Mouse (Mus musculus) CD4-positive, CD25-positive, alpha-beta regulatory T cell, adult 4 months (primary cell): Measurements from ENCODE around the gene Tead3. TPM values are rescaled to one million over a fixed set of nuclear protein-coding genes. Genes with fewer than 3 reads are reported as not detected.
A peak's percentile ranks its signal among the peaks of the same experiment; 100 is the strongest.

Experiments
- ATAC-seq: one replicate; pipeline ENCODE4 v1.8.0; 2017
- polyA plus RNA-seq, 2 experiments: library from polyadenylated mRNA; unstranded; fragments of 100-300 nt; shearing (Covaris generic); gene quantifications; one replicate each; pipeline ENCODE4 v1.2.1; 2017

The Tead3 gene
- not detected for polyA plus RNA-seq

DNA sequence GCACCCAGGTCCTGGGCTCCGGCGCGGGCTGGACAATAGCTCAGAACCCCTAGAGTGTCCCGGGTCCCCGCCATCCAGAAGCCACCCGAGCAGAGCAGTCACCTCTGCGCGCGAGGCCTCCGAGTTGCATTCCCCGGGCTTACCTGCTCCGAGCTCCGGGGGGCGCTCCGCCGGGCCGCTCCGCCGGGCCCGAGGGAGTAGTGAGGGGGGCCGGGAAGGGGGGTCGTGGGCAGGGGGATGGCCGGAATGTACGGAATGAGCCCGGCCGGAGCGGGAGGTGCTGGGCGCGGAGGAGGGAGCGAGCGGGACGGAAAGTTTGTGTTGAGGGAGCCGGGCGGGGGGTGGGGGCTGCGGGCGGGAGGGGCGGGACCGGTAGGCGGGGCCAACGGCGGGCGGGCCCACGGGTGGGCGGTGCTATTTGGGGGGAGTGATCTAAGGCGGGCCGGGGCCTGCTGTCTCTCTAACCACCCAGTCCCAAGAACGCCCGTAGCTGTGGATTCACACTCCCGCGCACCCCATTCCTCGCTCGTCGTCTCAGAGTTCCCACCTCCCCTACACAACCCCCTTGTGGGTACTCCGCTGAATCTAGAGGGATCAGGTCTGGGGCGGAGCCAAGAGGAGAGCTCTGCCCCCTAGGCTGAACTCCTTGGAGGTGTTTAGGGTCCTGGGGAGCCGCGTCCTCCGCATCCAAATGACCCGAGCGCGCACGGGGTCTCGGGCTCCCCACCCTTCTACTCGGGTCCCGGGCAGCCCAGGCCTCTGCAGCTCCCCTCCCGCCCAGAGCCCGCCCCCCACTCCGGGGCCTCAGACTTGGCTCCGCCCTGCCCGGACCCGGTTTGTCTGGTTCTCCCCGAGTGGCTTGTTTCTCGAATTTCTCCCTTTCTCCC lies at the start of gene Tead3:
Gene Tead3, minus strand, starts transcription at position 352 of the 887 bp plus-strand sequence.
- ATAC-seq: peak; percentile 61

DNA sequence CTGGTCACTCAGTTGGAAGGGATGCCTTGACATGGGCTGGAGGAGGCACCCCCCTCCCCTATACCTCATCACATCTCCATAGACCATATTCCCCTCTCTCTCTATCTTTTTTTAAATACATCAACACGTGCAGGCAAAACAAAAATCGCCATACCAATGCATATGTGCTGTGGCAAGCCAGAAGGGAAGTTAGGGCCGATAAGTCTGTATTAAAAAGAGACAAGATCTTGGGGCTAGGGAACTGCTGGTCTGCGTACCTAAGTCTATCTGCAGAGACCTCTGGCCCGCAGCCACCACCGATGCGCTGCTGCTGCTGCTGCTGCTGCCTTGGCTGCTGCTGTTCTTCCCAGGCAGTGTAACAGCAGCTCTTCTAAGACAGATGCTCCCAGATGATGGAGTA lies 44.4 kb upstream of the Tead3 start:
- ATAC-seq: no peak

DNA sequence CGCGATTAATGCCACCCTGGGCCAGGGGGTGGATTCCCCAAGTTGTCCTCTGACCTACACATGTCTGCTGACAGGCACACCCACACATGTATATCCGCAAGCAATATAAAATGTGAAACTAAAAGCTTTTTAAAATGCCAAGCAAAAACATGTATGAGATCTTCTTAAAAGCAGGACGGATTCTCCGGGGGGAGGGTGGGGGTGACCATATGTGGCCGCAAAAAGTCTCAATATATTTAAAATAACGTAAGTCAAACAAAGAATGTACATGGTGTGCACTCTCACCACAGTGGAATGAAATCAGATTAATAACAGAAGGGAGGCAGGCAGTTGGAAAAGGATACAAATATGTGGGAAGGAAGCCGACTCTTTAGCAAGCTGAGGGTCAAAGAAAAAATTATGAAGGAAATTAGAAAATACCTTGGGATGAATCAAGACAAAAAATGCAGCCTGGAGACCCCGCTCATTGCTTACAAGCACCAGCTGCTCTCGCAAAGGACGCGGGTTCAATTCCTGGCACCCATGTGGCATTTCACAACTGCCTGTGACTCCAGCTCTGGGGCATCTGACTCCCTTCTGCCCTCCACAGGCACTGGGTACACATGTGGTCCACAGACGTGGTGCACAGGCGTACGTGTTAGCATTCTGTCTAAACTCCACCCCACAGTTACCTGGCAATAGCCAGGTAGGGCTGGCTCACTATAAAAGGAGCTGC lies 43.6 kb upstream of the Tead3 start:
- ATAC-seq: no peak

DNA sequence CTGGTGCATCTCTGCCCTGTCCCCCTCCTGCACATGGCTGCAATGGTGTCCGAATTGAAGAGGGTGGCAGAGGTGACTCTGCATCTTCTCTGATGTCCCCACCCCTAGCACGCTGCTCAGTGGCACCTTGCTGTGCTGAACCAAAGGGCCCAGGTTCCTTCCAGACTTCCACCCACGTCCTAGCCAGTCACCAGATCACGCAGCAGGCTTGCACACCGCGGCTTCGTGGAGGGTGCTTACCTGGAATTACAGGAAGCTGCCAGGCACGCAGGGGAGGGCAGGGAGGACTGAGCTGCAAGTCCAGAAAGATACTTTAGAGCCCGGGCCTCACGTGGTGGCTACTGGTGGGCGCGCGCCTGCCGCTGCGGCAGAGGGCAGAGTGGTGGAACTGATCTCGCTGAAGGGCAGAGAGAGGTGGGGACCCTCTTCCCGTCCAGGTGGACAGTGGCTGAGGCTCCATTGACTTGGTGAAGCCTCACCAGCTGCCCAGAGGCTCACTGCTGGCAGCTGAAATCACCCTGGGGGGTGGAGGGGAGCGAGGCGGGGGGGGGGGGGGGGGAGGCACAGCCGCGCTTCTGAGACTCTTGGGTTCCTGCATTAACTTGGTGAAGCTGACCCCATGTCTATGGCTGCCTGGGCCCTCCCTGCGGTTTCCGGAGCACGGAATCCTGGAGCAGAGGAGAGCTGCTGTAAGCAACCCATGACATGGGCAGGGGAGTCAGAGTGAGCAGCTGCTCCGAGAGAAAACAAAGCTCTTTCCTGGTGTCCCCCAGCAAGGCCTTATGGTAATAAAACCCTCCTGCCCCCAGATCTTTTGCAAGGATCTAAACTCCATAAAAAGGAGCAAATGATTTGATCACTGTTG lies 41.2 kb upstream of the Tead3 start:
- no peak for ATAC-seq

DNA sequence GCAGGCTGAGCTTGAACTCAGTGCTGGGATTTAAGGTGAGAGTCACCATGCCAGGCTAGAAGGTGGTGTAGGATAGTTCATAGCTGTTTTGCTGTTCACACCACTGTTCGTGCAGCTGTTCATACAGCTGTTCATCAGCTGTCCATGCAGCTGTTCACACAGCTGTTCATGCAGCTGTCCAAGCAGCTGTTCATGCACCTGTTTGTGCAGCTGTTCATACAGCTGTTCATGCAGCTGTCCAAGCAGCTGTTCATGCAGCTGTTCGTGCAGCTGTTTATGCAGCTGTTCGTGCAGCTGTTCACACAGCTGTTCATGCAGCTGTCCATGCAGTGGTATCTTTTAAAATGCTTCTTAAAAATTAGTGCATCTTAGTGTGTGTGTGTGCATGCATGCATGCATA lies 37.9 kb upstream of the Tead3 start:
- no peak for ATAC-seq

DNA sequence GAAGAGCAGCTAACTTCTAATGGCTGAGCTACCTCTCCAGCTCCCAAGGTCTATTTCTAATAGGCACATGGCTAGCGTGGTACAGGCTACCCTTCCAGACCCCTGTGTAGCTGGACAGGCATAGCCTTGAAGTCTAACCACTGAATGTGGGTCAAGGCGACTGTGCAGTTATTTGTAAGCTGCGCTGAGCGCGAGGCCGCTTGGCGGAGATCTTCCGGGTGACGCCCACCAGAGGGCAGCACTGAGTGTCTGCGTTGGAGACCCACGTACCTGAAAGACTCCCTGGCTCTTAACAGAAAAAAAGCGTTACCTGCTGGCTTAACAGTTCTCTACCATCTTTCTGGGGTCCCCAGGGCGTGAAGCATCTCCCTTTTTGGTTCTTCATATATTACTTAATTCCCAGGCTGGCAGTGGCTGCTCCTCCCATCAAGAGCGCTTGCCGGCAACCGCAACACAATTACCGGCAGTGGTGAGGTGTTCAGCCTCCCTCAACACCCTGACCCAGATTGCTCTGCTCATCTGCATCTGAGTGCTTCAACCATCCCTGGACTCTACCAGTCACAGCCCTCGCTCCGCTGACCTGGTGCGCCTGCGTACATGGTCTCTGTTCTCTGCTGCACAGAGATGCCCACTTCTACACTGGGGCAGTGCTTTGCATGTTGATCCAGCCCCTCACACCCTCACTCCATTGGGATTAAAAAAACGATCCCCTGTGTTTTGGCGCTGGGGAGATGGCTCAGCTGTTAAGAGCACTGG lies 35.7 kb upstream of the Tead3 start:
- ATAC-seq: peak; percentile 29

DNA sequence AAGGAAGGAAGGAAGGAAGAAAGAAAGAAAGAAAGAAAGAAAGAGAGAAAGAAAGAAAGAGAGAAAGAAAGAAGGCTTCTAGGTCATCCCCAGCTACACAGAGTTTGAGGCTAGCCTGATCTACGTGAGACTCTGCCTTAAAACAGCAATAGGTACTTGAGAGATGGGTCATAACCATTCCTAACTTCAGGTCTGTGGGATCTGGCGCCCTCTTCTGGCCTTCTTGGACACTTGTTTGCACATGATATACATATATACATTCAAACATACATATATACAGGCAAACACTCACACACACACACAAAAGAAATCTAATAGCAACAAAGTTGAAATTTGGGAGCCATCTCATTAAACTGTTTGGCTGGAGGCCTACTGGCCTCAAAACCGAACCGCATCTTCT lies 33.7 kb upstream of the Tead3 start:
- no peak for ATAC-seq

DNA sequence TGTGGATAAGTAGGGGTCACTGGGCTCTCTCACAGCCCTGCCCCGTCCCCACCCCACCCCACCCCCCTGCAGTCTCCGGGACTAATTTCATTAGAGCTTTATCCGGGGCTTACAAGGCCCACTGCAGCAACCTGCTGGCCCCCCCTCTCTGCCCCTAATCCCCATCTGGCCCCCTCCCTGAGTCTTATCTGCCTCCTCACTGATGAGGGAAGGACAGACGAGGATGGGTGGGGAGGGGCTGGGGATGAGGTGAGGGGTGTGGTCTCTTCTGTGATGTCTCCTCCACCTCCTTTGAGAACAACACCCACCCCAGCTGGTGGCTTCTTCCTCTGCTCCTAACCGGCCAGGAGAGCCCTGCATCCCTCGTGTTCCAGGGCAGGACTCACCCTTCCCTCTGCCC lies 29.6 kb upstream of the Tead3 start:
- no peak for ATAC-seq

DNA sequence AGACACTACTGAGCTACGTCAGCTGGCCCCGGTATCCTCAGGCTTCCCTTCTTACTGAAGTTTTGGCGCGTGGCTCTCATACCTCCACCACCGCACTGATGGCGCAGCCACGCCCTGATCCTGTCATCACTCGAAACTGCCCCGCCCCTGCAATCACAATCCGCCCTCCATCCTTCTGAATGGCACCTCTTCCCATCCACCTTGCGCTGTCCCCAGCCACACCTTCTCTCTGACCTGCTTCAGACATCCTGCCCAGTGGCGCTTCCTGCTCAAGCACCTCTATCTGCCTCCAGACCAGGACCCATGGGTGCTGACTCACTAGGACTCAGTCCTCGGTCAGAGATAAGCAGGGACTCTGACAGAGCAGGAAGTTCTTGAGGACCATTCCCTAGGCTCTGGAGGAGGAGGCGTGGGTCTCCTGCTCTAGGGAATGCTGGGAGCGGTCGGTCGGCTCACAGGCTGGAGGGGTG lies 25.0 kb upstream of the Tead3 start:
- peak; percentile 54 for ATAC-seq

DNA sequence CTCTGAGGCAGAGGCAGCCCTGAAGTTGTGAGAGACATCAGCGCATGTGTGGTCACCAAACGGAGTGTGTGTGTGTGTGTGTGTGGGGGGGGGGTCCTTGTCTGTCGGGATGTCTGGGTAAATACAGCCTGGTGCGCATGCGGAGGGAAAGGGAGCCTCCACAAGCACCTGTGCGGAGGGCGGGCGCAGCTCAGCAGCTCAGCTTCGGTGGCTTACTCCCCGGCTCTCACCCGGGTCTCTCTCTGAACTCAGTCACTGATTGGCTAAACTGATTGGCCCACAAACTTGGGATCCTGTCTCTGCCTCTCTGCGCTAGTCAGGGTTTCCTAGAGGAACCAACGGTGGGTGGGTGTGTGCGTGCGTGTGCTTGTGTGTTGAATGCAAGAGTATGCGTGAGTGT lies 23.9 kb upstream of the Tead3 start:
- ATAC-seq: no peak

DNA sequence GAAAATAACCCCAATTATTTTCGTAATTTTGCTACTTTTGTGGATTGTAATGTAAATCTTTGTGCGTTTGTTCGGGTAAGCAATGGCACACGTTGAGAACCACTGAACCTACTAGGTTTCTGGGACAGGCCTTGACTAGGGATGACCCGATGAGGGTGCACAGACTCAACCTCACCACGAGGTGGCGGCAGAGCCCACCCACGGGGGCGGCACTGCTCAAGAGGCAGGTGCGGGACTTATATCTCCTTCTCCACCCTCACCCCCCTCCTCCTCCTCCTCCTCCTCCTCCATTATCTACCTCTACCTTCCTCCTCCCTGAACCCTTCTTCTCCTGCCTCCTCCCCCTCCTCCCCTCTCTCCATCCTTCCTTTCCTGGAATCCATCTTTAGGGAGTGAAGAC lies 23.2 kb upstream of the Tead3 start:
- ATAC-seq: peak; percentile 45

DNA sequence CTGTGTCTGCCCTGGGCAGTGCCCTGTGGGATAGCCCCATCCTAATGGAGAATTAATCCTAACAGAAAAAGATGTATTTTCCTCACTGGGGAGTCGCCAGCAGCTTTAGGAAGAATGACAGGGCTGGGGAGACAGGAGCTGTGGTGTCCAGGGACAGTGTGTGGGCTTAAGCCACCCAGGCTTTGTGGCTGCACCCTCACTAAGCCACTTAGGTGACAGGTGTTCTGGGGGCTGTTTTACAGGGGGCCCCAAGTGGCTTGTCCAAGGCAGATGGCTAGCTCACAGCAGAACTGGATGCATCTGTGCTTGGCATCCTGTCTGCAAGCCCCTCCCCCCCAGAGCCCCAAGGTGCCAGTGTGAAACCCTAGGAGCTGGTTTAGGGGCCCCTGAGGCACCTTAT lies 21.3 kb upstream of the Tead3 start:
- ATAC-seq: no peak

DNA sequence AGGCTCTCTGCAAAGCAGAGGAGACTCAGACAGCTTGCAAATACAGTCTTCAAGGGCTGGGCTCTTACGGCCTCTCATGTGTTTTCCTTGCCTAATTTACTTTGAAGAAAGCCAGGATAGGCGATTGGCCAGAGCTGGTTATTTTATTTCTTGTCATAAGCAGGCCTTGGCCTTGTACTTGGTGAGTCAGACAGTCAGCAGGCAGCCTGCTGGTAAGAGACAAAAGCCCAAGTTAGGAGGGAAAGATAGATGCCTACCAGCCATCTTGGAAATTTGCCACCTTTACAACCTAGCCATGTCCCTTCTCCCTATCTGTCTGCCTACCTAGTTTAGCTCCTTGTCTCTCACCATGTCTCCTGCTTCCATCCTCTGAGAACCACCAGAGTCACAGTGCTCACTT lies 20.7 kb upstream of the Tead3 start:
- no peak for ATAC-seq

DNA sequence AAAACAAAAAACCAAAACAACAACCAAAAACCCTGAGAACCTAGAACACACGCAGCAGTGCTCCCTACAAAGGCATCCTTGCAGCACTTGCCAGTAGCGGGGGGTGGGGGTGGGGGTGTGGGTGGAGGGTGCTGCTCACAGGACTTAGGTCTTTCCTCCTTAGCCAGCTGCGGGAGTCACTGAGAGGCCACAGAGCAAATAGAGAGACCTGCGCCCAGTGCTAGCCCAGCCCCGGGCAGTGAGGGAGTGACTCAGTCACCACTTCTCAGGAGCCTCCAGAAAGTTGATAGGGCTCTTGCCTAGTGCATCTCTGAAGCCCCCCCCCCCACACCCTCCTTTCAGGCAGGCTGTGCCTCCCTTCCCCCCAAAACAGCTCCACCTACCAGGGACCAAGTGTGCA lies 18.4 kb upstream of the Tead3 start:
- no peak for ATAC-seq

DNA sequence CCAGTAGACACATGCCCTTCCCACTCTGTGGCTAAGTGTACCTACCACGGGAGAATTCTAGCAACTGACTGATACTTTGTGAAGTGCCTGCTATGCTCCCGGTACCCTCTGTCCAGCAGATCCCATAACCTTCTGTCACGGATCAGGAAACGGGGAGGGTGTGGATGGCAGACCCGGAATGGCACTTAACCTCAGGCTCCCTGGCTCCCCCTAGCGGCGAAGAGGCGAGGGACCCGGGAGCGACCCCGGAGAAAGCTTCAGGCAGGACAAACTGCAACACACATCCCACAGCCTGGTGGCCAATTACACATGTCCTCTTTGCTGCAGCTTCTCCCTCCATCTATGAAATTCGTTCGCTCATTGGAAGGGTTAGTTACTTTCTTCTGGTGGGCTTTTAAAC lies 17.8 kb upstream of the Tead3 start:
- no peak for ATAC-seq

DNA sequence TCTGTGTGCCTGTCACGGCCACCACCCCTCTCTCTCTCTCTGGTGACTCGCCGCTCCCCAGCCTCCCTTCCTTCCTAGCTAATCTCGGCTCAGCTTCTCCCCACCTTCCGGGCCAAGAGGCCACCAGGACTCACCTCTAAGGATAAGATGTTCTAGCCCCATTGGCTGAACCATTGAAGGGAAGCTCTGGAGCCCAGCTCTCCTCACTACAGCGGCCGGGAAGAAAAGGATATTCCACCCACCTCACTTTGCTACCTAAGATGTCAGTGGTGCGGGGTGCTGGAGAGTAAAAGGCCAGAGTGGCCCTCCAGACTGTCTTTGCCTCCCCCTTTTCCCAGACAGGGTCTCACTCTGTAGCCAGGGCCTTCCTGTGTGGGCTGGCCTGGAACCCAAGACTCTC lies 14.5 kb upstream of the Tead3 start, which contains the start of gene Tulp1:
Gene Tulp1, minus strand, starts transcription at position 101 of the 400 bp plus-strand sequence.
- ATAC-seq: no peak

DNA sequence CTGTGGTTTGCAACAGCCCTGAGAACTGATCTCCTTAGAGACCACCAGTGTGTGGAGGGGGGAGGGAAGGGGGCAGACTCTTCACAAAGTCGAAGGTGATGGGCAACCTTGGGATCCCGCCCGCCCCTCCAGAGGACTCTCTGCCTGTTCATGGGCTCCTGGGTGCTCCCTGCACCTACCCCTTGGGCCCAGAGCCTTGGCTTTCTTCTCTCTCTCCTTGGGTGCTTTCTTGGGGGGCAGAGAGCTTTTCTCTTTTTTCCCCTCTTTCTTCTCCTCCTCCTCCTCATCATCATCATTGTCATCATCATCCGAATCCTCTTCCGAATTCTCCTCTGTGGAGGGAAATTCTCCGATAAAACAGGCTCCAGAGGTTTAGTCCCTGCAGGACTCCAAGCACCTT lies 12.9 kb upstream of the Tead3 start:
- no peak for ATAC-seq

DNA sequence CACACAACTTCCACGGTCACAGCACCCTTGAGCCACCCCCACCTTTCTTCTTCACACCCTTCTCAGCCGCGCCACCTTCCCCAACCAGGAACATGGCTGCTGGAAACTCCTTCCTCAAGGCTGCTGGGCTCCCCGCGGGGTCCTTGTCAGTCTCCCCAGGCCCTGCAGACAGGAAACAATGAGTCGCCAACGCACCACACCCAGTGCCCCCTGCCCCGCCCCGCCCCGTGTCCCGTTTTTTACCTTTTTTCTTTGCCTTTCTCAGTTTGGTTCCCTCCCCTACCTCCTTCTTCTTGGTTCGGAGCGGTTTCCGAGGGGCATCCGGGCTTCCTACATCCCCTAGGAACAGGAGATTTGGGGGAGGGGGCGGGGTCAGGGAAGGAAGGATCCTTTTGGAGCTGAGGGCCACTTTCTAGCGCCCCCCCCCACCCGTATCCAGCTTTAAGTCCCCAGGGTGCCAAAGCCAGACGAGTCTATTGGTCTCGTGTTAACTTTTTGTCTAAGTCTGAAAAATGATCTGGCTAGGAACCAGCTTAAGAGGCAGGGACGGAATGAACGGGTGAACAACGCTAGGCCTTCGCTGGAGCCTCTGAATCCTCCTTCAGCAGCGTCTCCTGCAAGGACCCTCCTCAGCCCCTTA lies 12.2 kb upstream of the Tead3 start:
- ATAC-seq: no peak

DNA sequence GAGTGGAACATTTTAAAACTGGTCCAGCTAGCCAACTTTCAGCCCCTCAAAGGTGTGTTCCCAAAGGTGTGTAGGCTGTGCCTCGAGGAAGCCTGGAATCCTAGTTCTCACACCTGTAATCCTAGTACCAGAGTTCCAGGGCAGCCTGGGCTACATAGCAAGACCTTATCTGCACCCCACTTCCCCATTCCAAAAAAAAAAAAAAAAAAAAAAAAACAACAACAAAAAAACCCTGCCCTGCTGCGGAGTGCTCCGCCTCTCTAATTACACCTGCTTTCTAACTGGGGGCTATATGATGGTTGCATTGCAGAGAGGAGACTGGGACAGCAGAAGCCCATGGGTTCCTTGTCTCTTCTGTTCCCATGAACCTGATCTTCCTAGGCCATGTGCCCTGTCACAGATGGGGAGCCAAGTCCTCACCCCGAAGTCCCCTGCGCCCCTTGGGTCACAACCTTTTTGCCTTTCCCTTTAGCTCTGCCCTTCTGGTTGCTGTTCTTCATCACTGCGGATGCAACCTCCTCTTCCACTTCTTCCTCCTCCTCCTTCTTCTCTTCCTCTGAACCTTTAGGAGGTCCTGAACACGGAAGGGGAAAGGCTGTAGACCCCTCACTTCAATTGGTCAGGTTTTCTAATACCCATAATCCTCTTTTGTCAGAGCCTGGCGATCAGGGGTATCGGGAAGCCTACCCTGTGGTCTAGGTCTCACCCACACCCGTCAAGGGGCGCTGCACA lies 11.5 kb upstream of the Tead3 start:
- no peak for ATAC-seq

DNA sequence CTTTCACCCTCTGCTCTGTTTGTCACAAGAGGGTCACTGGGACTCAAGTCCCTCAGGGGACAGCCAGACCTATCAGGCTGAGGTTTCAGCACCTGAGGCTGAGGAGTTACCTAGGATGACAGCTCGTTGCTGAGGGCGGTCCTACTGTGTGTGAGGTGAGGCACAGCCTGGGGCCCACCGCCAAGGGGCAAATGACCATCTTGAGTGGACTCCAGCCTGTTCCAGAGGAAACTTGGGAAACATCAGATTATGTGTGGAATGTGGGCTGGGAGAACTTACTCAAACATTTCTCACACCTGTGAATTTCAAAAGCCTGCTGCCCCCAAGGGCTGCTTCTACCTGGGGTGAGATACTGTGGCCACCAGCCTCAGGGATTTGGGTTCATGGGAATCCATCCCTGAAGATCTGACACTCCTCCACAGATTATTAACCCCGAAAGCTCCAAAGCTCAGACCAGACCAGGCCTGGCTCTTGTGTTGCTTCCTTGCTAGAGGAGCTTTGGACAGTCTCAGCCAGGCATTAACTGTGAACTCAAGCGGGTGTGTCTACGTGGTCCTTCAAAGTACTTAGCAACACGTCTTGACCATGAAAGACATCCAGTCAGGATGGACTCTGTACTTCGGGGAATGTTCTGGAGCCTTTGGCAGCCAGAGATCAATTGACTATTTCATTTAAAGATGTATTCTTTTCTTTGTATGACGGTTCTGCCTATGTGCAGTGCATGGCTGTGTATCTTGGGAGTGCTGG lies 10.1 kb upstream of the Tead3 start:
- no peak for ATAC-seq
